16 mouse cellular contexts compared by ENCODE assay signal in genomic region chr19:4573241-4573640, GRCm38 (mm10). TPM values are rescaled to one million over a fixed set of nuclear protein-coding genes. Genes with fewer than 3 reads are reported as not detected.
DNase-seq lines count a peak whose midpoint lies in the region; ATAC-seq and TF ChIP-seq lines count a peak whose summit lies in the region.
"Had no signal": no experiment of that assay in that cellular context is flagged by ENCODE, and none has a peak within 500 bp of the region (broad histone marks: within the 10 kb centered on the region; RNA-seq: fewer than 3 reads in every experiment).

No protein-coding gene starts in this region.

- intact Hi-C loops in gastrocnemius, adult 2 months (cut with DNase I): no loop called here
- intact Hi-C loops in gastrocnemius, postnatal 36 days (cut with DNase I): no loop called here
- intact Hi-C loops in left cerebral cortex, adult 2 months (cut with DNase I): loop anchor here (5.0 kb wide), 1 partner anchor 61 kb away; the partner anchor contains the start of gene Pcx
- intact Hi-C loops in left cerebral cortex, postnatal 14 days (cut with DNase I): no loop called here

- ATAC-seq in Patski: no peak
- ATAC-seq: intestine, embryonic 15.5 days; midbrain, embryonic 16.5 days had no signal

- CTCF ChIA-PET in Patski (lab: Charles Lee): interaction anchor here (1.1 kb wide), 1 partner anchor 10 kb away, joined by 3 read pairs; no protein-coding TSS in a partner anchor

- POLR2A ChIA-PET in Patski (lab: Charles Lee): no interaction called here

- DNase-seq in gastrocnemius, adult 2 months: no peak
- DNase-seq in gastrocnemius, postnatal 36 days: no peak
- DNase-seq in left cerebral cortex, adult 2 months (ENCODE audit: extremely low spot score in 1 of 2, low spot score in 2 of 2): no peak
- no peak for DNase-seq in left cerebral cortex, postnatal 14 days (ENCODE audit: low spot score in 2 of 2)
- DNase-seq in 416B (ENCODE audit: low read depth) (peak; percentile 31), Patski (ENCODE audit: low read depth, low spot score) (no peak)
- DNase-seq in embryo, embryonic 10 days (ENCODE audit: low spot score): no peak
- no peak for DNase-seq in right cerebral cortex, adult 18-20 months
- DNase-seq: adrenal gland, postnatal 10 days; cerebellum, postnatal 25 days; heart, postnatal 36 days had no signal

- no peaks in the 10 kb centered on the region for H3K27me3 ChIP-seq in Patski
- H3K27me3 ChIP-seq: embryonic facial prominence, embryonic 12.5 days; intestine, embryonic 15.5 days; neural tube, embryonic 12.5 days had no signal

- in situ Hi-C loops in Patski (cut with MboI; ENCODE audit: low pct_unique_long_range_greater_than_20kb): no loop called here

- no peak overlapping the region for H3K27ac ChIP-seq in gastrocnemius, adult 2 months
- no peak overlapping the region for H3K27ac ChIP-seq in left cerebral cortex, adult 2 months
- H3K27ac ChIP-seq: embryonic facial prominence, embryonic 12.5 days; forebrain, embryonic 10.5 days; intestine, embryonic 15.5 days; neural tube, embryonic 12.5 days had no signal

- TF ChIP-seq CTCF in gastrocnemius, adult 2 months (IDR thresholded peaks at IDR 0.05): peak; percentile 35
- peak; percentile 35 for TF ChIP-seq CTCF in left cerebral cortex, adult 2 months (IDR thresholded peaks at IDR 0.05)
- peak; percentile 55 for TF ChIP-seq CTCF in Patski (IDR thresholded peaks at IDR 0.05)

- no peak overlapping the region for H3K4me3 ChIP-seq in gastrocnemius, adult 2 months
- H3K4me3 ChIP-seq in left cerebral cortex, adult 2 months: no peak overlapping the region
- H3K4me3 ChIP-seq: embryonic facial prominence, embryonic 12.5 days; forebrain, embryonic 10.5 days; intestine, embryonic 15.5 days; neural tube, embryonic 12.5 days had no signal

RNA-seq across cellular contexts. Expression of gene Lrfn4, which starts 42.2 kb away (rescaled TPM):
- 1 to 10 TPM; 1.5 to 1.6 TPM for total RNA-seq in gastrocnemius, adult 2 months (2021)
- total RNA-seq in gastrocnemius, postnatal 36 days (2021): 1 to 10 TPM; 1.1 to 1.8 TPM
- total RNA-seq in left cerebral cortex, adult 2 months (2021): 10 to 100 TPM; 41.2 to 44.9 TPM
- 10 to 100 TPM; 59.2 to 66.1 TPM for total RNA-seq in left cerebral cortex, postnatal 14 days (2021)
- polyA plus RNA-seq in Patski (2021): 46.6 TPM

RNA-seq across cellular contexts. Expression of gene Rce1, which starts 52.2 kb away (rescaled TPM):
- total RNA-seq in gastrocnemius, adult 2 months (2021): 1 to 10 TPM; 5.1 to 5.9 TPM
- total RNA-seq in gastrocnemius, postnatal 36 days (2021): 1 to 10 TPM; 4.6 to 5.7 TPM
- total RNA-seq in left cerebral cortex, adult 2 months (2021): 10 to 100 TPM; 26.4 to 30.6 TPM
- 10 to 100 TPM; 20.4 to 20.6 TPM for total RNA-seq in left cerebral cortex, postnatal 14 days (2021)
- polyA plus RNA-seq in Patski (2021): 45.5 TPM

Comparison
In these comparisons a context has a peak if more than half of its experiments do, and no peak if none do; other contexts are left out.
1. RNA of gene Lrfn4, which starts 42.2 kb away (total RNA-seq): 59.2 to 66.1 TPM in left cerebral cortex, postnatal 14 days and 41.2 to 44.9 TPM in left cerebral cortex, adult 2 months; 1.1 to 1.8 TPM in gastrocnemius, postnatal 36 days and 1.5 to 1.6 TPM in gastrocnemius, adult 2 months; every median in the first group is over 10 times any median in the second.
2. Peak in every context shown above with its lines, with median percentiles within 50 percentile points of each other: CTCF ChIP-seq.